Mouse (Mus musculus): ENCODE results near the gene Nqo2. TPM values are rescaled to one million over a fixed set of nuclear protein-coding genes. Genes with fewer than 3 reads are reported as not detected.

The Nqo2 gene
- polyA plus RNA-seq, 1 experiment = 21.2 TPM

DNA sequence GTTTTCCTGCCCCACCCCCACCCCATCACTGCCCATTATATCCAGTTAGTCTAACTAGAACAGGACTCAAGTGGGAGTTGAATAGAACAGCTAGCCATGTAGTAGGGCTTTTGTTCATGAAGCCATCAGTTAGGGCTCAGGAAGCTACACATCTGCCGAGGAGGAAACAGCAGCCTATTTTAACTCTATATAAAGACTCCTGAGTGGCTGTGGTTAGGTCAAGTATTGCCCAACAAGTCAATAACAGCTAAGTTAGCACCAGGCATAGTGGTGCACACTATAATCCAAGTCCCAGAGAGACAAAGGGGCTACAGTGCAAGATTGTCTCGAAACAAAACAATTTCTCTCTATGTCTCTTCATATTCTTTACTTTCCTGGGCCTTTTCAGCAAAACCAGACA is 67.6 kb downstream of the Nqo2 start:
- no peaks in the 10 kb centered on the region for H3K27me3 ChIP-seq (replicated peaks; ENCODE audit: control insufficient read depth, insufficient read depth, low read length)
- H3K27ac ChIP-seq (ENCODE audit: insufficient read depth, low read depth, low read length) = no peak overlapping the region
- no peak overlapping the region for H3K4me3 ChIP-seq (ENCODE audit: insufficient read depth, low read depth, low read length)
- peaks cover 3% of the 10 kb centered on the region; the same call in 1 of the 2 replicates for H3K36me3 ChIP-seq (ENCODE audit: control insufficient read depth, insufficient read depth, low read length)
- TF ChIP-seq POLR2A (IDR thresholded peaks at IDR 0.05; ENCODE audit: low read depth, low read length) (no peak), CTCF (conservative IDR thresholded peaks at IDR 0.05; ENCODE audit: insufficient read depth, insufficient read length, low read depth, low read length) (no peak)
- DNase-seq = no peak
- 84% methylated on average over 2 of the region's 2 CpGs for WGBS
- H3K4me1 ChIP-seq (ENCODE audit: control insufficient read depth, insufficient read depth, low read length) = peaks cover 7% of the 10 kb centered on the region

DNA sequence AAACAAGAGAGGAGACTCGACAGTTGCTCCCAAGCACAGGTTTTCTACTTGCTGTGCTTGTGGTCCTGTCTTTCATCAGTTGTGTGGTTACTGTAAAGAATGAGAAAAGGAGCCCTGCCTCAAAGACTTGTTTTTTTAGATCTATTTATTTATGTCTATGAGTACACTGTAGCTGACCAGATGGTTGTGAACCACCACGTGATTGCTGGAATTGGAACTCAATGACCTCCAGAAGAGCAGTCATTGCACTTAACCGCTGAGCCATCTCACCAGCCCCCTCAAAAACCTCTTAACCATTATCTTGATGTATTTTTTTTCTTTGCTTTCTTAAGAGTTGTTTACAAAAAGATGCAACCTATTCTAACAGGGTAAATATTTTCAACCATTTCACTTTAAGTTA is 70.9 kb downstream of the Nqo2 start:
- no peak for TF ChIP-seq CTCF (conservative IDR thresholded peaks at IDR 0.05; ENCODE audit: insufficient read depth, insufficient read length, low read depth, low read length)
- TF ChIP-seq POLR2A (IDR thresholded peaks at IDR 0.05; ENCODE audit: low read depth, low read length) = no peak

DNA sequence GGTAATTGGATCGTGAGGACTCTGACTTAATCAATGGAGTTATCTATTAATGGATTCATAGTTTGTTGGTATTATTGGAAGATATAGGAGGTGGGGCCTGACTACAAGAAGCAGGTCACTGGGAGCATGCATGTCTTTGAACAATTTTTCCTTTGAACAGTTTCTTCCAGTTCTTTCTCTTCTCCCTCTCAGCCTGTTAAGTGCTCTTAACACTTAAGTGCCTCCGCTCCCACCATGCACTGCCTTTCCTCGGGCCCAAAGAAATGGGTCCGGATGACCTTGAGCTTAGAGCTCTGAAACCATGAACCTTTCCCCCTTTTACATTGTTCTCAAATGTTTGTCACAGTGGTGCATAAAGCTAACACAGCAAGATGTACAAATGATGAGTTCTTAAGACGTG is 72.2 kb downstream of the Nqo2 start:
- WGBS = 71% methylated on average over 5 of the region's 5 CpGs
- peak overlapping the region; percentile 71; the same call in 1 of the 2 replicates for H3K27ac ChIP-seq (ENCODE audit: insufficient read depth, low read depth, low read length)
- no peak for DNase-seq
- no peak overlapping the region for H3K4me3 ChIP-seq (ENCODE audit: insufficient read depth, low read depth, low read length)
- peaks cover 17% of the 10 kb centered on the region for H3K4me1 ChIP-seq (ENCODE audit: control insufficient read depth, insufficient read depth, low read length)
- TF ChIP-seq POLR2A (IDR thresholded peaks at IDR 0.05; ENCODE audit: low read depth, low read length) = no peak
- no peak for TF ChIP-seq CTCF (conservative IDR thresholded peaks at IDR 0.05; ENCODE audit: insufficient read depth, insufficient read length, low read depth, low read length)
- H3K36me3 ChIP-seq (ENCODE audit: control insufficient read depth, insufficient read depth, low read length) = no peaks in the 10 kb centered on the region
- H3K27me3 ChIP-seq (replicated peaks; ENCODE audit: control insufficient read depth, insufficient read depth, low read length) = no peaks in the 10 kb centered on the region

More for the DNA sequence above, 70.9 kb downstream of the Nqo2 start:
- WGBS = 44% methylated on average over 3 of the region's 3 CpGs
- peaks cover under 1% of the 10 kb centered on the region; the same call in 1 of the 2 replicates for H3K36me3 ChIP-seq (ENCODE audit: control insufficient read depth, insufficient read depth, low read length)
- H3K27me3 ChIP-seq (replicated peaks; ENCODE audit: control insufficient read depth, insufficient read depth, low read length) = no peaks in the 10 kb centered on the region
- H3K4me3 ChIP-seq (ENCODE audit: insufficient read depth, low read depth, low read length) = no peak overlapping the region
- peak; percentile 52 for DNase-seq
- peak overlapping the region; percentile 69; the same call in 1 of the 2 replicates for H3K27ac ChIP-seq (ENCODE audit: insufficient read depth, low read depth, low read length)
- peaks cover 15% of the 10 kb centered on the region for H3K4me1 ChIP-seq (ENCODE audit: control insufficient read depth, insufficient read depth, low read length)

DNA sequence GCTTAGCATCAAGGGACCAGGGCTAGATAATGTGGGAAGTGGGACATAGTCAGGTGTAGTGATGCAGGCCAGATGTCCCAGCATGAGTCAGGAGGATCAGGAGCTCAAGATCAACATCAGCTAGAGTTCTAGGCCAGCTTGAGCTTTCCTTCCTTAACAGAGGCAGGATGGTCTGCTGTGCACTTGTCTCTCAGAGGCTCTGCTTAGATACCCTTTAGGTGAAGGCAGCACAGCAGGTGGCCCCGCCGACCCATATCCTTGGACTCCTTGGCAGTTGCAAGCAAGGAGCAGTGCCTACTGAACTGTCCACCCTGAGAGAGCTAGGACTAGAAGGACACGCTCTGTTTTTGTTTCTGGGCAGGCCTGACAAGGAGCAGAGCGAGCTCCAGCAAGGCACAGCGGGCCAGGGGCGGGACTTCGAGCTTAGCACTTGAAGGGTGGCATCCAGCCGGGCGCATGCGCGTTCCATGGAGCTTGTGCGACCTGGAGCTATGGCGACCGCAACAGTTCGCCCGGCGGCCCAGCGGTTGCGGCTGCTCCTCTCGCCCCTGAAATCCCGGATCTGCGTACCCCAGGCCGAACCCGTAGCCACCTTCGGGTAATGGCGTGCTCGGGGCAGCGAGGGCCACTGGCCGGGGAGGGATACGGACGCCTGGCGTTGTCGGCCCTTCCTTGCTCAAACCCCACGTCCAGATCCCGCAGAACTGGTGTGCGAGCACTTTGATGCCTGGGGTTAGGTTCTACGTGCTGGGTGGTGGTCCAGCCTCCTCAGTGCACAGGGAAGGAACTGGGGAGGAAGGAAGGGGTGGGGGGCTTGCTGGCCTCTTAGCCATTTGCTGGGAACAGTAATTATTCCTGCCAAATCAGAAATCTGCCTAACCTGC is 72.9 kb downstream of the Nqo2 start, which contains the start of gene Bphl:
Gene Bphl (plus strand): TSS at position 426 of the 884 bp plus-strand sequence.
- no peak for TF ChIP-seq CTCF (conservative IDR thresholded peaks at IDR 0.05; ENCODE audit: insufficient read depth, insufficient read length, low read depth, low read length)
- peak; percentile 76 for TF ChIP-seq POLR2A (IDR thresholded peaks at IDR 0.05; ENCODE audit: low read depth, low read length)
- H3K36me3 ChIP-seq (ENCODE audit: control insufficient read depth, insufficient read depth, low read length) = no peaks in the 10 kb centered on the region
- H3K27me3 ChIP-seq (replicated peaks; ENCODE audit: control insufficient read depth, insufficient read depth, low read length) = no peaks in the 10 kb centered on the region
- peak within 1 kb of the TSS; percentile 94 for H3K27ac ChIP-seq (ENCODE audit: insufficient read depth, low read depth, low read length)
- H3K4me1 ChIP-seq (ENCODE audit: control insufficient read depth, insufficient read depth, low read length) = peaks cover 22% of the 10 kb centered on the region
- 1% methylated on average over 37 of the region's 37 CpGs for WGBS
- H3K4me3 ChIP-seq (ENCODE audit: insufficient read depth, low read depth, low read length) = peak within 1 kb of the TSS; percentile 86
- peak; percentile 97 for DNase-seq

DNA sequence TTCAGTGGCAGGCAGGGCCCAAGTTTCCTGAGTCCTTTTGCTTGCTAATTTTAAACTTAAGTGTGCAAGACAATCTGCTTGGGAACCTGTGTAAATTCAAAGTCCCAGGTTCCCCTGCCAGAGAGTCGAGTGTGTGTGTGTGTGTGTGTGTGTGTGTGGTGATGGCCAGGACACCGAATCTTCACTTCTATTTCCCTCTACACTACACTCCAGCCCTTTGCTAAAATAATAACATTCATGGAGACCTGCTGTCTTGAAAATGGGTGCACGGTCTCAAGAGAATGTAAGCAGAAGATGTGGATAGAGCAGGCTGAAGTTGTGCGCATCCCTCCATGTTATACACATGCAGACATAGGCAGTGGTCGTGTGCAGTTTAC is 73.6 kb downstream of the Nqo2 start:
- DNase-seq = no peak
- Histone ChIP-seq H3K36me3 (ENCODE audit: control insufficient read depth, insufficient read depth, low read length) (no peaks in the 10 kb centered on the region), H3K27ac (ENCODE audit: insufficient read depth, low read depth, low read length) (peak overlapping the region; percentile 94), H3K4me3 (ENCODE audit: insufficient read depth, low read depth, low read length) (peak overlapping the region; percentile 86), H3K27me3 (replicated peaks; ENCODE audit: control insufficient read depth, insufficient read depth, low read length) (no peaks in the 10 kb centered on the region), H3K4me1 (ENCODE audit: control insufficient read depth, insufficient read depth, low read length) (peaks cover 24% of the 10 kb centered on the region)
- TF ChIP-seq CTCF (conservative IDR thresholded peaks at IDR 0.05; ENCODE audit: insufficient read depth, insufficient read length, low read depth, low read length) (no peak), POLR2A (IDR thresholded peaks at IDR 0.05; ENCODE audit: low read depth, low read length) (no peak)
- WGBS = 17% methylated on average over 5 of the region's 5 CpGs

Other genes starting within 250 kb of the Nqo2 start
- gene Serpinb6e, start 121.3 kb upstream of the Nqo2 start, polyA plus RNA-seq (2012; rRNA removed) = not detected in 2 replicates
- gene Serpinb6c, start 59.0 kb upstream of the Nqo2 start, polyA plus RNA-seq (2012; rRNA removed) = 0.11 TPM in 1 of 2 replicates, not detected in the other
- 7.4 and 7.6 TPM in 2 replicates for gene Ripk1, start 37.7 kb downstream of the Nqo2 start, polyA plus RNA-seq (2012; rRNA removed)
- gene Serpinb6a, start 38.1 kb downstream of the Nqo2 start, polyA plus RNA-seq (2012; rRNA removed) = 26.6 and 31.1 TPM in 2 replicates
- gene Bphl, start 72.9 kb downstream of the Nqo2 start, polyA plus RNA-seq (2012; rRNA removed) = 392 and 418 TPM in 2 replicates
- 152 and 164 TPM in 2 replicates for gene Tubb2a, start 113.3 kb downstream of the Nqo2 start, polyA plus RNA-seq (2012; rRNA removed)
- gene Tubb2b, start 165.8 kb downstream of the Nqo2 start, polyA plus RNA-seq (2012; rRNA removed) = 27.6 and 30.5 TPM in 2 replicates
- gene Psmg4, start 198.3 kb downstream of the Nqo2 start, polyA plus RNA-seq (2012; rRNA removed) = 88.7 and 96.2 TPM in 2 replicates

Measured in kidney, adult 2 months (tissue).